Mouse (Mus musculus): ENCODE measurements around the gene Fam229a. TPM values are rescaled to one million over a fixed set of nuclear protein-coding genes. Genes with fewer than 3 reads are reported as not detected.
"Not testable (repeated sequence)": the region's sequence is repeated elsewhere in the genome, so short reads cannot be mapped to it uniquely, and the experiment has no call there.

The Fam229a gene
- polyA plus RNA-seq, 1 experiment from 2014 or later, result 0.60 TPM

DNA sequence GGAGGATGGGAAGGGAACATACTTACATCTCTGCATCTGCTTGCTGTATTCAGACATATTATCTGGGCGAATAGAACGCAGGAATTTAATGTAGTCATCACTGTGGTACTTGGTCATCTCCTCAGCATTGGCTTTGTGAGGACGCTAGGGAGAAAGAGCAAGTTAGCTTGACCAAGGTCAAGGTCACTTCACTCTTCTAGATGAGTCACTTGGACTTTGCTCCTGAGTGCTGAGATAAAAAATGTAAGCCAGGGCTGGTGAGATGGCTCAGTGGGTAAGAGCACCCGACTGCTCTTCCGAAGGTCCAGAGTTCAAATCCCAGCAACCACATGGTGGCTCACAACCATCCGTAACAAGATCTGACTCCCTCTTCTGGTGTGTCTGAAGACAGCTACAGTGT is 37.9 kb downstream of the Fam229a start:
- H3K4me3 ChIP-seq (ENCODE audit: low read depth, low read length); H3K27me3 ChIP-seq (ENCODE audit: control insufficient read depth, insufficient read depth, low read depth, low read length); H3K4me2 ChIP-seq (ENCODE audit: low read depth, low read length); ATAC-seq (ENCODE audit: low read depth); H3K4me1 ChIP-seq (ENCODE audit: control insufficient read depth, low read depth, low read length); H3K9me3 ChIP-seq (replicated peaks; ENCODE audit: control insufficient read depth, low read length); H3K27ac ChIP-seq (ENCODE audit: low read length); H3K9ac ChIP-seq (ENCODE audit: low read depth, low read length): not testable (repeated sequence)
- H3K36me3 ChIP-seq (ENCODE audit: control insufficient read depth, insufficient read depth), result peaks cover 28% of the 10 kb centered on the region
- WGBS (ENCODE audit: insufficient replicate concordance), result 86% methylated on average over 5 of the region's 6 CpGs

DNA sequence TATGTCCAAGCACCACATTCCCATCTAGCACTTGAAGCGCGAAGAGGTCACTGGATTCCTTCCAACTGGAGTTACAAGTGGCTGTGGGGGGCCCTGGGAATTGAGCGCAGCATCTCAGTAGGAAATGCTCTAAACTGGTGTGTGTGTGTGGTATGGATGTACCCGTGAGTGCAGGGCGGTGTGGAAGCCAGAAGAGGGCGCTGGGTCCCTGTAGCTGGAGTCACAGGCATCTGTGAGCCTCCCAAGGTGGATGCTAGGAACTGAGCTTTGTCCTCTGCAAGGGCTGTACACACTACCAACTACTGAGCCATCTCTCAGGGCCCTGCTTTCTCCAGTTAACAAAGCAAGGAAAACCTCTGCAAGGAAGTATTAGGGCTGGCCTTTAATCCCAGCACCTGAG is 49.0 kb downstream of the Fam229a start:
- no peak for ATAC-seq (ENCODE audit: low read depth)
- no peaks in the 10 kb centered on the region for H3K9me3 ChIP-seq (replicated peaks; ENCODE audit: control insufficient read depth, low read length)
- no peak overlapping the region for H3K27ac ChIP-seq (ENCODE audit: low read length)
- 88% methylated on average over 6 of the region's 6 CpGs for WGBS (ENCODE audit: insufficient replicate concordance)
- H3K9ac ChIP-seq (ENCODE audit: low read depth, low read length), result no peak overlapping the region
- peaks cover 17% of the 10 kb centered on the region for H3K4me1 ChIP-seq (ENCODE audit: control insufficient read depth, low read depth, low read length)
- no peak overlapping the region for H3K4me2 ChIP-seq (ENCODE audit: low read depth, low read length)
- peaks cover 8% of the 10 kb centered on the region for H3K36me3 ChIP-seq (ENCODE audit: control insufficient read depth, insufficient read depth)
- no peaks in the 10 kb centered on the region for H3K27me3 ChIP-seq (ENCODE audit: control insufficient read depth, insufficient read depth, low read depth, low read length)
- H3K4me3 ChIP-seq (ENCODE audit: low read depth, low read length), result no peak overlapping the region

Other genes with a start within 250 kb of the Fam229a start
- gene C77080, start 229.8 kb upstream of the Fam229a start, polyA plus RNA-seq (2015; fragmentation: Nextera tagmentation; extraction: Ambion mirVana), result 0.85 and 0.97 TPM in 2 replicates
- 0.13 and 0.33 TPM in 2 replicates for gene Sync, start 203.6 kb upstream of the Fam229a start, polyA plus RNA-seq (2015; fragmentation: Nextera tagmentation; extraction: Ambion mirVana)
- 214 and 238 TPM in 2 replicates for gene Rbbp4, start 155.8 kb upstream of the Fam229a start, polyA plus RNA-seq (2015; fragmentation: Nextera tagmentation; extraction: Ambion mirVana)
- gene Zbtb8os, start 155.5 kb upstream of the Fam229a start, polyA plus RNA-seq (2015; fragmentation: Nextera tagmentation; extraction: Ambion mirVana), result 22.5 and 23.0 TPM in 2 replicates
- gene Zbtb8a, start 113.1 kb upstream of the Fam229a start, polyA plus RNA-seq (2015; fragmentation: Nextera tagmentation; extraction: Ambion mirVana), result 2.2 and 2.7 TPM in 2 replicates
- gene Zbtb8b, start 50.3 kb upstream of the Fam229a start, polyA plus RNA-seq (2015; fragmentation: Nextera tagmentation; extraction: Ambion mirVana), result 1.3 and 1.4 TPM in 2 replicates
- 79.2 and 87.0 TPM in 2 replicates for gene Bsdc1, start 29.6 kb upstream of the Fam229a start, polyA plus RNA-seq (2015; fragmentation: Nextera tagmentation; extraction: Ambion mirVana)
- gene Tssk3, start 168 bp upstream of the Fam229a start, polyA plus RNA-seq (2015; fragmentation: Nextera tagmentation; extraction: Ambion mirVana), result 0.13 TPM in 1 of 2 replicates, not detected in the other
- gene Marcksl1, start 22.4 kb downstream of the Fam229a start, polyA plus RNA-seq (2015; fragmentation: Nextera tagmentation; extraction: Ambion mirVana), result 36.6 and 41.4 TPM in 2 replicates
- gene Hdac1, start 51.5 kb downstream of the Fam229a start, polyA plus RNA-seq (2015; fragmentation: Nextera tagmentation; extraction: Ambion mirVana), result 82.1 and 89.8 TPM in 2 replicates
- gene Lck, start 82.5 kb downstream of the Fam229a start, polyA plus RNA-seq (2015; fragmentation: Nextera tagmentation; extraction: Ambion mirVana), result 3.1 and 3.2 TPM in 2 replicates
- 6.9 and 7.5 TPM in 2 replicates for gene Fam167b, start 87.4 kb downstream of the Fam229a start, polyA plus RNA-seq (2015; fragmentation: Nextera tagmentation; extraction: Ambion mirVana)
- 133 and 142 TPM in 2 replicates for gene Eif3i, start 109.5 kb downstream of the Fam229a start, polyA plus RNA-seq (2015; fragmentation: Nextera tagmentation; extraction: Ambion mirVana)
- 104 and 106 TPM in 2 replicates for gene Tmem234, start 109.5 kb downstream of the Fam229a start, polyA plus RNA-seq (2015; fragmentation: Nextera tagmentation; extraction: Ambion mirVana)
- gene Dcdc2b, start 123.1 kb downstream of the Fam229a start, polyA plus RNA-seq (2015; fragmentation: Nextera tagmentation; extraction: Ambion mirVana), result 0.46 and 0.91 TPM in 2 replicates
- 7.5 and 8.0 TPM in 2 replicates for gene Iqcc, start 127.9 kb downstream of the Fam229a start, polyA plus RNA-seq (2015; fragmentation: Nextera tagmentation; extraction: Ambion mirVana)
- gene Ccdc28b, start 132.8 kb downstream of the Fam229a start, polyA plus RNA-seq (2015; fragmentation: Nextera tagmentation; extraction: Ambion mirVana), result 11.2 and 12.7 TPM in 2 replicates
- 22.1 and 24.2 TPM in 2 replicates for gene Txlna, start 149.9 kb downstream of the Fam229a start, polyA plus RNA-seq (2015; fragmentation: Nextera tagmentation; extraction: Ambion mirVana)
- gene Kpna6, start 181.6 kb downstream of the Fam229a start, polyA plus RNA-seq (2015; fragmentation: Nextera tagmentation; extraction: Ambion mirVana), result 6.9 and 7.0 TPM in 2 replicates
- gene Tmem39b, start 205.6 kb downstream of the Fam229a start, polyA plus RNA-seq (2015; fragmentation: Nextera tagmentation; extraction: Ambion mirVana), result 3.3 TPM in 2 replicates